Mouse (Mus musculus) MEL (cell line): ENCODE results near the gene Matn3. TPM values are rescaled to one million over a fixed set of nuclear protein-coding genes. Genes with fewer than 3 reads are reported as not detected.

Experiments used
- DNase-seq: peaks from one replicate; pipeline ENCODE4 v3.0.0; 2011; ENCODE audit warnings: low read depth, low spot score
- H3K27ac ChIP-seq: 2 replicates; pipeline ENCODE4 v1.5.1; 2012; ENCODE audit warnings: low read depth, mild to moderate bottlenecking, control low read depth, low read length, moderate library complexity; ENCODE audit not compliant: control insufficient read depth
- H3K27me3 ChIP-seq, 2 experiments: fragments of 150-350 bp in 1 of 2; sonication (generic) in 1 of 2; 2 replicates each; pipeline ENCODE4 v1.6.1; 2012; ENCODE audit warnings: low read length in 2 of 2, mild to moderate bottlenecking in 2 of 2, improper control_type of control experiment in 1 of 2, moderate library complexity in 1 of 2; ENCODE audit not compliant: insufficient read depth in 2 of 2, control insufficient read depth in 1 of 2
- H3K36me3 ChIP-seq, 2 experiments: 2 replicates each; pipeline ENCODE4 v1.6.1; 2012 to 2014; ENCODE audit warnings: low read length in 2 of 2, improper control_type of control experiment in 1 of 2, inconsistent platforms in 1 of 2, mild to moderate bottlenecking in 1 of 2; ENCODE audit not compliant: insufficient read depth in 2 of 2, control insufficient read depth in 1 of 2
- H3K4me1 ChIP-seq, 2 experiments: fragments of 150-350 bp in 1 of 2; sonication (generic) in 1 of 2; 2 replicates each; pipeline ENCODE4 v1.6.1; 2012; ENCODE audit warnings: low read length in 2 of 2, improper control_type of control experiment in 1 of 2, mild to moderate bottlenecking in 1 of 2; ENCODE audit not compliant: insufficient read depth in 2 of 2, control insufficient read depth in 1 of 2
- H3K4me3 ChIP-seq, 2 experiments: fragments of 150-350 bp in 1 of 2; sonication (generic) in 1 of 2; 2 replicates each; pipeline ENCODE4 v1.5.1; 2012; ENCODE audit warnings: low read depth in 2 of 2, low read length in 2 of 2, mild to moderate bottlenecking in 2 of 2, moderate library complexity in 2 of 2, control low read depth in 1 of 2, improper control_type of control experiment in 1 of 2; ENCODE audit not compliant: control insufficient read depth in 1 of 2, insufficient read depth in 1 of 2
- H3K79me2 ChIP-seq: 2 replicates; pipeline ENCODE4 v1.6.1; 2012; ENCODE audit warnings: mild to moderate bottlenecking, low read length, moderate library complexity; ENCODE audit not compliant: control insufficient read depth, poor library complexity, insufficient read depth
- H3K9ac ChIP-seq: 2 replicates; pipeline ENCODE4 v1.6.1; 2012; ENCODE audit warnings: low read depth, mild to moderate bottlenecking, control low read depth, low read length, moderate library complexity; ENCODE audit not compliant: control insufficient read depth, poor library complexity, severe bottlenecking
- H3K9me3 ChIP-seq: fragments of 150-350 bp; sonication (generic); replicated peaks from 2 replicates; pipeline ENCODE4 v1.6.1; 2012; ENCODE audit warnings: mild to moderate bottlenecking, low read length, improper control_type of control experiment, moderate library complexity; ENCODE audit not compliant: insufficient read depth
- BHLHE40 ChIP-seq: IDR thresholded peaks from 2 replicates; pipeline ENCODE4 v1.6.1; 2012; ENCODE audit warnings: low read depth, mild to moderate bottlenecking, inconsistent platforms, low read length, improper control_type of control experiment, borderline replicate concordance
- CHD1 ChIP-seq: IDR thresholded peaks from 2 replicates; pipeline ENCODE4 v1.6.1; 2012; ENCODE audit warnings: low read depth, mild to moderate bottlenecking, inconsistent platforms, low read length, improper control_type of control experiment
- CHD2 ChIP-seq: IDR thresholded peaks from 2 replicates; pipeline ENCODE4 v1.6.1; 2011; ENCODE audit warnings: low read length, improper control_type of control experiment
- CTCF ChIP-seq, 3 experiments: IDR thresholded peaks in 2 of 3; conservative IDR thresholded peaks in 1 of 3; 2 replicates each; pipeline ENCODE4 v1.5.1; 2011 to 2012; ENCODE audit warnings: low read length in 3 of 3, low read depth in 2 of 3, mild to moderate bottlenecking in 2 of 3, improper control_type of control experiment in 1 of 3, inconsistent platforms in 1 of 3, mixed read lengths in 1 of 3, moderate library complexity in 1 of 3; ENCODE audit not compliant: control insufficient read depth in 1 of 3, insufficient read depth in 1 of 3, poor library complexity in 1 of 3, severe bottlenecking in 1 of 3
- E2F4 ChIP-seq: IDR thresholded peaks from 2 replicates; pipeline ENCODE4 v1.6.1; 2011; ENCODE audit warnings: low read depth, low read length, improper control_type of control experiment, borderline replicate concordance
- ELF1 ChIP-seq: IDR thresholded peaks from 2 replicates; pipeline ENCODE4 v1.6.1; 2014; ENCODE audit warnings: low read depth, mild to moderate bottlenecking, inconsistent platforms, low read length, improper control_type of control experiment, moderate library complexity
- EP300 ChIP-seq, 2 experiments: IDR thresholded peaks; 2 replicates each; pipeline ENCODE4 v1.6.1; 2011; ENCODE audit warnings: improper control_type of control experiment in 2 of 2, low read length in 2 of 2, low read depth in 1 of 2, mild to moderate bottlenecking in 1 of 2
- GATA1 ChIP-seq: IDR thresholded peaks from 2 replicates; pipeline ENCODE4 v1.6.1; 2011; ENCODE audit warnings: low read depth, low read length, improper control_type of control experiment
- HCFC1 ChIP-seq: IDR thresholded peaks from 2 replicates; pipeline ENCODE4 v1.6.1; 2012; ENCODE audit warnings: low read depth, mild to moderate bottlenecking, inconsistent platforms, low read length, improper control_type of control experiment, moderate library complexity
- JUND ChIP-seq: IDR thresholded peaks from 2 replicates; pipeline ENCODE4 v1.6.1; 2011; ENCODE audit warnings: low read depth, mild to moderate bottlenecking, improper control_type of control experiment, low read length
- KAT2A ChIP-seq: conservative IDR thresholded peaks from 2 replicates; pipeline ENCODE4 v1.6.1; 2012; ENCODE audit warnings: low read depth, low read length, improper control_type of control experiment, inconsistent platforms
- MAX ChIP-seq: IDR thresholded peaks from 2 replicates; pipeline ENCODE4 v1.6.1; 2011; ENCODE audit warnings: low read length, improper control_type of control experiment
- MEF2A ChIP-seq: IDR thresholded peaks from 2 replicates; pipeline ENCODE4 v1.6.1; 2014; ENCODE audit warnings: low read depth, mild to moderate bottlenecking, inconsistent platforms, low read length, improper control_type of control experiment; ENCODE audit not compliant: poor library complexity, insufficient replicate concordance, severe bottlenecking; ENCODE audit errors: extremely low read depth
- MXI1 ChIP-seq: IDR thresholded peaks from 2 replicates; pipeline ENCODE4 v1.6.1; 2011; ENCODE audit warnings: mild to moderate bottlenecking, low read depth, low read length, improper control_type of control experiment
- MYB ChIP-seq: IDR thresholded peaks from 2 replicates; pipeline ENCODE4 v1.6.1; 2011; ENCODE audit warnings: mild to moderate bottlenecking, low read depth, low read length, improper control_type of control experiment
- NELFE ChIP-seq: IDR thresholded peaks from 2 replicates; pipeline ENCODE4 v1.6.1; 2011; ENCODE audit warnings: low read depth, low read length, improper control_type of control experiment
- NRF1 ChIP-seq: IDR thresholded peaks from 2 replicates; pipeline ENCODE4 v1.6.1; 2014; ENCODE audit warnings: low read depth, mild to moderate bottlenecking, inconsistent platforms, low read length, improper control_type of control experiment, moderate library complexity; ENCODE audit not compliant: poor library complexity, insufficient read depth, severe bottlenecking
- POLR2AphosphoS5 ChIP-seq: IDR thresholded peaks from 2 replicates; pipeline ENCODE4 v1.6.1; 2012; ENCODE audit warnings: low read depth, borderline replicate concordance, mild to moderate bottlenecking, inconsistent platforms, low read length, moderate library complexity, mixed read lengths
- RAD21 ChIP-seq: IDR thresholded peaks from 2 replicates; pipeline ENCODE4 v1.6.1; 2011; ENCODE audit warnings: mild to moderate bottlenecking, low read depth, low read length, improper control_type of control experiment
- RCOR1 ChIP-seq: IDR thresholded peaks from 2 replicates; pipeline ENCODE4 v1.6.1; 2012; ENCODE audit warnings: low read depth, mild to moderate bottlenecking, inconsistent platforms, low read length, improper control_type of control experiment
- SIN3A ChIP-seq: IDR thresholded peaks from 2 replicates; pipeline ENCODE4 v1.6.1; 2012; ENCODE audit warnings: low read length, improper control_type of control experiment, inconsistent platforms
- SMC3 ChIP-seq: IDR thresholded peaks from 2 replicates; pipeline ENCODE4 v1.6.1; 2011; ENCODE audit warnings: low read depth, low read length, improper control_type of control experiment
- TAL1 ChIP-seq: IDR thresholded peaks from 2 replicates; pipeline ENCODE4 v1.6.1; 2012; ENCODE audit warnings: mild to moderate bottlenecking, inconsistent platforms, low read length, moderate library complexity, mixed read lengths
- TCF12 ChIP-seq: IDR thresholded peaks from 2 replicates; pipeline ENCODE4 v1.6.1; 2014; ENCODE audit warnings: low read depth, mild to moderate bottlenecking, inconsistent platforms, low read length, improper control_type of control experiment, moderate library complexity
- ZC3H11A ChIP-seq: IDR thresholded peaks from 2 replicates; pipeline ENCODE4 v1.6.1; 2012; ENCODE audit warnings: low read depth, mild to moderate bottlenecking, inconsistent platforms, low read length, improper control_type of control experiment
- ZKSCAN1 ChIP-seq: IDR thresholded peaks from 2 replicates; pipeline ENCODE4 v1.6.1; 2012; ENCODE audit warnings: low read depth, mild to moderate bottlenecking, inconsistent platforms, low read length, improper control_type of control experiment, moderate library complexity
- ZMIZ1 ChIP-seq: IDR thresholded peaks from 2 replicates; pipeline ENCODE4 v1.6.1; 2012; ENCODE audit warnings: low read depth, mild to moderate bottlenecking, inconsistent platforms, low read length, improper control_type of control experiment, moderate library complexity
- ZNF384 ChIP-seq: IDR thresholded peaks from 2 replicates; pipeline ENCODE4 v1.6.1; 2012; ENCODE audit warnings: low read depth, mild to moderate bottlenecking, inconsistent platforms, low read length, improper control_type of control experiment
- polyA plus RNA-seq, 2 experiments: library from polyadenylated mRNA; stranded (reverse) in 1 of 2; unstranded in 1 of 2; fragments of >175 nt in 1 of 2; fragments of >200 nt in 1 of 2; gene quantifications; 2 replicates each; pipeline versions ENCODE4 v1.2.1 to v1.2.4; 2012; ENCODE audit warnings: low replicate concordance in 2 of 2, low read depth in 1 of 2; ENCODE audit not compliant: insufficient read length in 2 of 2, insufficient read depth in 1 of 2, missing spikeins in 1 of 2
- total RNA-seq: library from RNA; depleted of rRNA; stranded (reverse); fragments of 300-350 nt; gene quantifications from 2 replicates; pipeline ENCODE4 v1.2.3, GENCODE M21; 2012

Gene Matn3
- total and polyA plus RNA-seq, 3 experiments: not detected

DNA sequence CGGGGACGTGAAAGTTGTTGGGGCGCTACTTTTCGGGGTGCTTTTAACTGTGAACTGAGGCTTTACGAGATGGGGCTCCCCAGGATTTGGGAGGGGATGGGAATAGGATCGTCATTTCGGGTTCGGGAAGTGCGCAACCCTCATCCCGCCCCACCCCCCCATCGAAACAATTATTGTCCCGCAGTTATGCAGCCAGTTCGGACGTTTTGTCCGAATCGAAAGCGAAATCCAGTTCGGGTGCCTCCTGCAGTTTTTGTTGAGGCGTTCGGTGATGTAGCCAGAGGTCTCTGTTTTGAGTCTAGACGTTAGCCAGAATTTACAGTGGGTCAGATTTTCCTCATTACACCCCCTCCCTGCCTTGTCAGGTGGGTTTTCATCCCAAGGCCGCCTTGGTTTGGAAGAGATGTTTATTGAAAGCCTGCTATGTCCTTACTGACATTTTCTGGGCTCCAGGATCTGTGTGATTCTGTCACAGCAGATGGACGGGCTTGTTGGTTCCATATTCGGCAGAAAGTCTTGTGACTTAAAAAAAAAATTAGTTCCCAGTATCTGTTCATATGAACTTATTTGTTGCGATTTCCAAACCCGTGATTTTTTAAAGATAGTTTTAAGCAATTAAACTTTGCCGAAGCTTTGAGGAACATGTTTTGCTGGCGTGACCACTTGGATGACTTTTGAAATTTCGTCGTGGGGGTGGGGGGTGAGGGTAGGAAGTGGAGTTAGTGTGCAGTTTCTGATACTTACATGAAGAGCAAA is 25.2 kb upstream of the Matn3 start:
- TF ChIP-seq E2F4 (no peak), HCFC1 (peak; percentile 54; the same call in 1 of the 2 replicates), CHD2 (no peak), MEF2A (no peak), MAX (0 out of 2 replicates have a peak, but pooled peaks have one; percentile 57), KAT2A (no peak), NRF1 (no peak), TAL1 (no peak), MXI1 (peak; percentile 86), JUND (no peak), TCF12 (no peak), ZKSCAN1 (no peak), ZNF384 (no peak), SMC3 (no peak), CTCF (IDR thresholded peaks at IDR 0.05 in 2 of 3, conservative IDR thresholded peaks at IDR 0.05 in 1 of 3; ENCODE audit: control insufficient read depth in 1 of 3, insufficient read depth in 1 of 3, low read depth in 2 of 3, low read length in 3 of 3, poor library complexity in 1 of 3, severe bottlenecking in 1 of 3) (no peak), CHD1 (peak; percentile 29; the same call in 1 of the 2 replicates), RCOR1 (no peak), ZC3H11A (no peak), RAD21 (no peak), MYB (no peak), GATA1 (no peak), BHLHE40 (no peak; the same call in 1 of the 2 replicates), EP300 (IDR thresholded peaks at IDR 0.05; ENCODE audit: low read depth in 1 of 2, low read length in 2 of 2) (no peak), NELFE (peak; percentile 31; the same call in 1 of the 2 replicates), ZMIZ1 (0 out of 2 replicates have a peak, but pooled peaks have one; percentile 11), POLR2AphosphoS5 (no peak), ELF1 (no peak; the same call in 1 of the 2 replicates), SIN3A (no peak; the same call in 1 of the 2 replicates)
- peak overlapping the region; percentile 97 for H3K9ac ChIP-seq
- peak overlapping the region; percentile 91 to 98 for H3K4me3 ChIP-seq
- peaks cover 0 to 11% of the 10 kb centered on the region in 2 experiments; a peak in 3 of 4 replicates for H3K4me1 ChIP-seq
- no peaks in the 10 kb centered on the region for H3K27me3 ChIP-seq
- DNase-seq: no peak
- peaks cover 4 to 34% of the 10 kb centered on the region in 2 experiments for H3K36me3 ChIP-seq
- peaks cover 45% of the 10 kb centered on the region for H3K79me2 ChIP-seq
- H3K27ac ChIP-seq: peak overlapping the region; percentile 97
- no peaks in the 10 kb centered on the region for H3K9me3 ChIP-seq
